Mouse (Mus musculus): Measurements from ENCODE around the gene Rps7. TPM values are rescaled to one million over a fixed set of nuclear protein-coding genes. Genes with fewer than 3 reads are reported as not detected.

Gene Rps7
- polyA plus RNA-seq, 1 experiment, result 671 TPM

- Histone ChIP-seq H3K4me1 (ENCODE audit: control insufficient read depth, insufficient read depth, low read length) (no peaks in the 10 kb centered on the region), H3K4me3 (replicated peaks; ENCODE audit: control insufficient read depth, low read depth, low read length) (no peak overlapping the region), H3K27ac (ENCODE audit: control insufficient read depth, insufficient read depth, low read depth, low read length, poor library complexity) (no peak overlapping the region)
- WGBS, result 79% methylated on average over 2 of the region's 2 CpGs
- TF ChIP-seq POLR2A (IDR thresholded peaks at IDR 0.05; ENCODE audit: borderline replicate concordance, control insufficient read depth, low read depth, low read length) (no peak), CTCF (IDR thresholded peaks at IDR 0.05; ENCODE audit: control insufficient read depth, insufficient read depth, low read length) (no peak)
These were observed 11.5 kb downstream of the Rps7 start for GRCm38 (mm10) chr12:28624251-28624650.

- Histone ChIP-seq H3K4me1 (ENCODE audit: control insufficient read depth, insufficient read depth, low read length) (no peaks in the 10 kb centered on the region), H3K4me3 (replicated peaks; ENCODE audit: control insufficient read depth, low read depth, low read length) (no peak within 1 kb of the TSS), H3K27ac (ENCODE audit: control insufficient read depth, insufficient read depth, low read depth, low read length, poor library complexity) (no peak within 1 kb of the TSS)
- 42% methylated on average over 5 of the region's 5 CpGs for WGBS
- no peak for TF ChIP-seq POLR2A (IDR thresholded peaks at IDR 0.05; ENCODE audit: borderline replicate concordance, control insufficient read depth, low read depth, low read length)
- no peak for TF ChIP-seq CTCF (IDR thresholded peaks at IDR 0.05; ENCODE audit: control insufficient read depth, insufficient read depth, low read length)
These were observed 12.6 kb downstream of the Rps7 start, which contains the start of gene Colec11 for GRCm38 (mm10) chr12:28623195-28623594. Colec11 (minus strand) TSS chr12:28623377.

- WGBS, result 71% methylated on average over 1 of the region's 1 CpGs
- no peak overlapping the region for H3K27ac ChIP-seq (ENCODE audit: control insufficient read depth, insufficient read depth, low read depth, low read length, poor library complexity)
- no peak overlapping the region for H3K4me3 ChIP-seq (replicated peaks; ENCODE audit: control insufficient read depth, low read depth, low read length)
These were observed 13.1 kb downstream of the Rps7 start for GRCm38 (mm10) chr12:28622641-28623040.

GRCm38 (mm10) chr12:28622167-28622532, 13.6 kb downstream of the Rps7 start:
- TF ChIP-seq POLR2A (IDR thresholded peaks at IDR 0.05; ENCODE audit: borderline replicate concordance, control insufficient read depth, low read depth, low read length) (no peak), CTCF (IDR thresholded peaks at IDR 0.05; ENCODE audit: control insufficient read depth, insufficient read depth, low read length) (no peak)
- Histone ChIP-seq H3K4me1 (ENCODE audit: control insufficient read depth, insufficient read depth, low read length) (no peaks in the 10 kb centered on the region), H3K4me3 (replicated peaks; ENCODE audit: control insufficient read depth, low read depth, low read length) (no peak overlapping the region), H3K27ac (ENCODE audit: control insufficient read depth, insufficient read depth, low read depth, low read length, poor library complexity) (no peak overlapping the region)
- WGBS, result 62% methylated on average over 5 of the region's 5 CpGs

More at GRCm38 (mm10) chr12:28622641-28623040, 13.1 kb downstream of the Rps7 start:
- no peaks in the 10 kb centered on the region for H3K4me1 ChIP-seq (ENCODE audit: control insufficient read depth, insufficient read depth, low read length)
- no peak for TF ChIP-seq CTCF (IDR thresholded peaks at IDR 0.05; ENCODE audit: control insufficient read depth, insufficient read depth, low read length)
- TF ChIP-seq POLR2A (IDR thresholded peaks at IDR 0.05; ENCODE audit: borderline replicate concordance, control insufficient read depth, low read depth, low read length), result no peak

GRCm38 (mm10) chr12:28621451-28622166, 14.1 kb downstream of the Rps7 start:
- TF ChIP-seq CTCF (IDR thresholded peaks at IDR 0.05; ENCODE audit: control insufficient read depth, insufficient read depth, low read length) (no peak), POLR2A (IDR thresholded peaks at IDR 0.05; ENCODE audit: borderline replicate concordance, control insufficient read depth, low read depth, low read length) (no peak)
- 31% methylated on average over 7 of the region's 7 CpGs for WGBS
- H3K27ac ChIP-seq (ENCODE audit: control insufficient read depth, insufficient read depth, low read depth, low read length, poor library complexity), result no peak overlapping the region
- no peaks in the 10 kb centered on the region for H3K4me1 ChIP-seq (ENCODE audit: control insufficient read depth, insufficient read depth, low read length)
- H3K4me3 ChIP-seq (replicated peaks; ENCODE audit: control insufficient read depth, low read depth, low read length), result no peak overlapping the region

GRCm38 (mm10) chr12:28617297-28617696, 18.5 kb downstream of the Rps7 start:
- H3K4me3 ChIP-seq (replicated peaks; ENCODE audit: control insufficient read depth, low read depth, low read length), result no peak overlapping the region
- H3K27ac ChIP-seq (ENCODE audit: control insufficient read depth, insufficient read depth, low read depth, low read length, poor library complexity), result no peak overlapping the region
- no peak for TF ChIP-seq POLR2A (IDR thresholded peaks at IDR 0.05; ENCODE audit: borderline replicate concordance, control insufficient read depth, low read depth, low read length)
- TF ChIP-seq CTCF (IDR thresholded peaks at IDR 0.05; ENCODE audit: control insufficient read depth, insufficient read depth, low read length), result no peak
- no peaks in the 10 kb centered on the region; the same call in 1 of the 2 replicates for H3K4me1 ChIP-seq (ENCODE audit: control insufficient read depth, insufficient read depth, low read length)
- WGBS, result 35% methylated on average over 4 of the region's 4 CpGs

- H3K27ac ChIP-seq (ENCODE audit: control insufficient read depth, insufficient read depth, low read depth, low read length, poor library complexity), result no peak overlapping the region
- H3K4me1 ChIP-seq (ENCODE audit: control insufficient read depth, insufficient read depth, low read length), result no peaks in the 10 kb centered on the region; the same call in 1 of the 2 replicates
- 66% methylated on average over 7 of the region's 7 CpGs for WGBS
- no peak overlapping the region for H3K4me3 ChIP-seq (replicated peaks; ENCODE audit: control insufficient read depth, low read depth, low read length)
- TF ChIP-seq POLR2A (IDR thresholded peaks at IDR 0.05; ENCODE audit: borderline replicate concordance, control insufficient read depth, low read depth, low read length) (no peak), CTCF (IDR thresholded peaks at IDR 0.05; ENCODE audit: control insufficient read depth, insufficient read depth, low read length) (no peak)
These were observed 21.4 kb downstream of the Rps7 start for GRCm38 (mm10) chr12:28614401-28614800.

- Histone ChIP-seq H3K4me1 (ENCODE audit: control insufficient read depth, insufficient read depth, low read length) (no peaks in the 10 kb centered on the region; the same call in 1 of the 2 replicates), H3K4me3 (replicated peaks; ENCODE audit: control insufficient read depth, low read depth, low read length) (no peak overlapping the region), H3K27ac (ENCODE audit: control insufficient read depth, insufficient read depth, low read depth, low read length, poor library complexity) (no peak overlapping the region)
- 67% methylated on average over 6 of the region's 6 CpGs for WGBS
- TF ChIP-seq CTCF (IDR thresholded peaks at IDR 0.05; ENCODE audit: control insufficient read depth, insufficient read depth, low read length), result no peak
- no peak for TF ChIP-seq POLR2A (IDR thresholded peaks at IDR 0.05; ENCODE audit: borderline replicate concordance, control insufficient read depth, low read depth, low read length)
These were observed 23.4 kb downstream of the Rps7 start for GRCm38 (mm10) chr12:28612391-28612790.
